Mouse (Mus musculus): ENCODE results near the gene Ythdf2.
"Not testable (repeated sequence)": the region's sequence is repeated elsewhere in the genome, so short reads cannot be mapped to it uniquely, and the experiment has no call there.

Ythdf2 gene

GRCm38 (mm10) chr4:132211953-132212734, at the start of gene Ythdf2:
Ythdf2 (minus strand) TSS chr4:132212303.
- peak; percentile 92 to 97 for DNase-seq (ENCODE audit: low spot score in 2 of 2)

- peak in 1 of 2 experiments; percentile 36 for DNase-seq (ENCODE audit: low spot score in 2 of 2)
Measured at GRCm38 (mm10) chr4:132260404-132261379, 48.6 kb upstream of the Ythdf2 start.

GRCm38 (mm10) chr4:132259248-132259647, 47.1 kb upstream of the Ythdf2 start:
- DNase-seq (ENCODE audit: low spot score in 2 of 2): no peak

GRCm38 (mm10) chr4:132256384-132256783, 44.3 kb upstream of the Ythdf2 start:
- DNase-seq (ENCODE audit: low spot score in 2 of 2): no peak

- no peak for DNase-seq (ENCODE audit: low spot score in 2 of 2)
Measured at GRCm38 (mm10) chr4:132254986-132255385, 42.9 kb upstream of the Ythdf2 start.

GRCm38 (mm10) chr4:132253622-132254021, 41.5 kb upstream of the Ythdf2 start:
- no peak for DNase-seq (ENCODE audit: low spot score in 2 of 2)

- DNase-seq (ENCODE audit: low spot score in 2 of 2): no peak
Measured at GRCm38 (mm10) chr4:132253128-132253527, 41.0 kb upstream of the Ythdf2 start.

GRCm38 (mm10) chr4:132251596-132251995, 39.5 kb upstream of the Ythdf2 start:
- DNase-seq (ENCODE audit: low spot score in 2 of 2): no peak

GRCm38 (mm10) chr4:132247451-132247997, 35.4 kb upstream of the Ythdf2 start:
- DNase-seq (ENCODE audit: low spot score in 2 of 2): no peak

- DNase-seq (ENCODE audit: low spot score in 2 of 2): no peak
Measured at GRCm38 (mm10) chr4:132245643-132246042, 33.5 kb upstream of the Ythdf2 start.

- DNase-seq (ENCODE audit: low spot score in 2 of 2): no peak
Measured at GRCm38 (mm10) chr4:132241208-132241607, 29.1 kb upstream of the Ythdf2 start.

- DNase-seq (ENCODE audit: low spot score in 2 of 2): no peak
Measured at GRCm38 (mm10) chr4:132240367-132240766, 28.3 kb upstream of the Ythdf2 start.

GRCm38 (mm10) chr4:132238356-132238755, 26.3 kb upstream of the Ythdf2 start:
- DNase-seq (ENCODE audit: low spot score in 2 of 2): no peak

GRCm38 (mm10) chr4:132234710-132235109, 22.6 kb upstream of the Ythdf2 start:
- no peak for DNase-seq (ENCODE audit: low spot score in 2 of 2)

GRCm38 (mm10) chr4:132230422-132230821, 18.3 kb upstream of the Ythdf2 start:
- no peak for DNase-seq (ENCODE audit: low spot score in 2 of 2)

GRCm38 (mm10) chr4:132222001-132222400, 9.9 kb upstream of the Ythdf2 start:
- DNase-seq (ENCODE audit: low spot score in 2 of 2): not testable (repeated sequence)

GRCm38 (mm10) chr4:132218439-132218838, 6.3 kb upstream of the Ythdf2 start:
- DNase-seq (ENCODE audit: low spot score in 2 of 2): not testable (repeated sequence)

GRCm38 (mm10) chr4:132217781-132218180, 5.7 kb upstream of the Ythdf2 start:
- no peak for DNase-seq (ENCODE audit: low spot score in 2 of 2)

GRCm38 (mm10) chr4:132216602-132217001, 4.5 kb upstream of the Ythdf2 start:
- DNase-seq (ENCODE audit: low spot score in 2 of 2): no peak

- DNase-seq (ENCODE audit: low spot score in 2 of 2): no peak
Measured at GRCm38 (mm10) chr4:132214847-132215246, 2.7 kb upstream of the Ythdf2 start.

GRCm38 (mm10) chr4:132211091-132211942, 786 bp downstream of the Ythdf2 start:
- DNase-seq (ENCODE audit: low spot score in 2 of 2): peak in 1 of 2 experiments; percentile 25
